In genomic region chr5:72158667-72159066, GRCm38 (mm10) we compare ENCODE assay signal across 26 mouse cellular contexts. TPM values are rescaled to one million over a fixed set of nuclear protein-coding genes. Genes with fewer than 3 reads are reported as not detected.
A peak's percentile ranks its signal among the peaks of the same experiment; 100 is the strongest.
DNase-seq lines count a peak whose midpoint lies in the region; ATAC-seq and TF ChIP-seq lines count a peak whose summit lies in the region.
"Had no signal": no experiment of that assay in that cellular context is flagged by ENCODE, and none has a peak within 500 bp of the region (broad histone marks: within the 10 kb centered on the region; RNA-seq: fewer than 3 reads in every experiment).

No protein-coding gene starts in this region.

- peak overlapping the region; percentile 81 for H3K27ac ChIP-seq in layer of hippocampus, adult 2 months
- H3K27ac ChIP-seq: forebrain, embryonic 10.5 days; heart, adult 2 months; heart, embryonic 10.5 days; heart, embryonic 13.5 days; hindbrain, embryonic 14.5 days; hindbrain, postnatal 0 days had no signal

- no peak for DNase-seq in frontal cortex, postnatal 14 days (ENCODE audit: low spot score in 2 of 2)
- peak; percentile 21 to 51 for DNase-seq in left cerebral cortex, postnatal 25 days (ENCODE audit: low spot score in 2 of 2)
- DNase-seq in left cerebral cortex, postnatal 36 days (ENCODE audit: low spot score in 2 of 2) = no peak
- DNase-seq in layer of hippocampus, adult 2 months (ENCODE audit: low spot score in 2 of 2) = peak; percentile 56 to 71
- DNase-seq in layer of hippocampus, postnatal 36 days = peak; percentile 58 to 60
- no peak for DNase-seq in embryo, embryonic 11 days
- DNase-seq: adrenal gland, adult 8-10 months; adrenal gland, postnatal 25 days; cerebellum, adult 18-20 months; cerebellum, adult 9-10 months; cerebellum, postnatal 14 days; forebrain, postnatal 0 days; gastrocnemius, postnatal 10 days; gastrocnemius, postnatal 36 days; heart, adult 2 months; heart, postnatal 14 days; heart, postnatal 4 days had no signal

- no peak for TF ChIP-seq CTCF in layer of hippocampus, adult 2 months (conservative IDR thresholded peaks at IDR 0.05)

- H3K4me3 ChIP-seq in layer of hippocampus, adult 2 months = no peak overlapping the region
- H3K4me3 ChIP-seq: forebrain, embryonic 10.5 days; heart, adult 2 months; heart, embryonic 10.5 days; heart, embryonic 13.5 days had no signal

- ATAC-seq in frontal cortex, adult (ENCODE audit: low TSS enrichment) = peak; percentile 93
- no peak for ATAC-seq in megakaryocyte-erythroid progenitor cell, adult 5-6 weeks (replicated peaks; ENCODE audit: low FRiP score, low TSS enrichment, poor library complexity, severe bottlenecking)
- ATAC-seq: activated CD4-positive, CD25-positive, alpha-beta regulatory T cell, adult 4 months; forebrain, embryonic 14.5 days; forebrain, postnatal 0 days; hindbrain, postnatal 0 days had no signal

- intact Hi-C loops in left cerebral cortex, postnatal 25 days (cut with DNase I) = no loop called here
- intact Hi-C loops in left cerebral cortex, postnatal 36 days (cut with DNase I) = no loop called here

RNA-seq across cellular contexts. Expression of gene Commd8, which starts 9.3 kb away (rescaled TPM):
- total RNA-seq in left cerebral cortex, postnatal 25 days (2021) = 10 to 100 TPM; 83.1 to 91.6 TPM
- 10 to 100 TPM; 84.5 to 86.8 TPM for total RNA-seq in left cerebral cortex, postnatal 36 days (2021)
- 100 to 1,000 TPM; 105 to 113 TPM for total RNA-seq in layer of hippocampus, adult 2 months (2021)
- total RNA-seq in layer of hippocampus, postnatal 36 days (2021) = 100 to 1,000 TPM; 114 to 115 TPM
- total RNA-seq in megakaryocyte-erythroid progenitor cell, adult 5-6 weeks (2014; fragmentation: Nextera tagmentation) = 50.1 and 76.8 TPM in 2 replicates
- 70.2 and 98.5 TPM in 2 replicates for total RNA-seq in megakaryocyte-erythroid progenitor cell, adult 5-6 weeks (2017)

Comparison
In these comparisons a context has a peak if more than half of its experiments do, and no peak if none do; other contexts are left out.
1. DNase-seq: peak in left cerebral cortex, postnatal 25 days (2 of 2), layer of hippocampus, adult 2 months (2 of 2) and layer of hippocampus, postnatal 36 days (2 of 2); none in frontal cortex, postnatal 14 days (0 of 2), left cerebral cortex, postnatal 36 days (0 of 2) and embryo, embryonic 11 days (single experiment).